Mouse (Mus musculus) kidney, postnatal 25 days (tissue): ENCODE measurements around the gene Krt25.
A peak's percentile ranks its signal among the peaks of the same experiment; 100 is the strongest.

Experiments used
- DNase-seq, 2 experiments: peaks; one replicate each; pipeline ENCODE4 v3.0.0; 2021; ENCODE audit warnings: mixed read lengths in 2 of 2

Krt25 gene

DNA sequence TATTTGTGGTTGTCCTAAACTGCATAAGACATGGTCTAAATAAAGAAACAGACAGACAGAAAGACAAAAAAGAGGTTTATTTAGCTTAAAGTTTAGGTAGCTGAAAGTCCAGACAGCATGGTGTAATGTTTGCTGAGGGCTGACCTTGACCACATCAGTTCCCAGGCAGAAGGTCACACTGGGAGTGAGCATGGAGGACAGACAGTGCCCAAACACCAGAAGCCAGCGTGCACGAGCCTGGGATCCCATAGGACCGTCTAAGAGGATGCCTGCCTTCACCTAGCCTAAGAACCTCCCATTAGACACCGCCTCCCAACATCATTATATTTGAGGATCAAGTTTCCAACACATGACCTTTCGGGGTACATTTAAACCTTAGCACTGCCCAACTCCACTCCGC, 47.1 kb downstream of the Krt25 start:
- DNase-seq = no peak

DNA sequence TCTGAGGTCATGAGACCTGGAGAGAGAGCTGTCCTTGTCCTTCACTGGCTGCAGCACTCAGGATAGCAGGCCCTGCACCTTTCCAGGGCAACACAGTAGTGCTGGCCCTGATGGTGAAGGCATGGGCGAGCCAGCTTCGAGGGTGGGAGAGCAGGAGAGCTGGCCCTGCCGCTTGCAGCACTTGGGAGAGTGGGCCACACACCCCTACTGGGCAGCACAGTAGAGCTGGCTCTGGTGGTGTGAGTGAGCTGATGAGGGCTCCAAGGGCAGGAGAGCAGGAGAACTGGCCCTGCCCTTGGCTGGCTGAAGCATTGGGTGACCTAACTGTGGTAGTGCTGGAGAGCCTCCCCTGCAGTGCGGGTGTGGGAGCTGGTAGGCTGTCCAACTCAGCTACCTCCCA, 50.0 kb downstream of the Krt25 start:
- DNase-seq = no peak

DNA sequence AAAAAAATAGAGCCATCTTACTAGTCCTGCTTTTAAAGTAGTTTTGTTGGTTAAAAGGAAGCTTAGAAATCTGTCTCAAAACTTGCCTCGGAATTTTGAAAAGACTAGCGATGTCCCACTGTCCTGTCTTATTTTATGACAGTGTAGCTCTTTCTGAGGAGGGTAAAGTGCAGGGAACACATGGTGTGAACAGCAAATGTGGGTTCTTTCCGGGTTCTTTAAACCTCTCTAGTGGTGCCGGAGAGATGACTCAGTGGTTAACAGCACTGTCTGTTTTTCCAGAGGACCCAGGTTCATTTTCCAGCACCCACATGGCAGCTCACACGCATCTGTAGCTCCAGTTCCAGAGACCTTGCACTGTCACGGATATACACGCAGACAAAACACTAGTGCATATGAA, 53.6 kb downstream of the Krt25 start:
- DNase-seq = no peak

DNA sequence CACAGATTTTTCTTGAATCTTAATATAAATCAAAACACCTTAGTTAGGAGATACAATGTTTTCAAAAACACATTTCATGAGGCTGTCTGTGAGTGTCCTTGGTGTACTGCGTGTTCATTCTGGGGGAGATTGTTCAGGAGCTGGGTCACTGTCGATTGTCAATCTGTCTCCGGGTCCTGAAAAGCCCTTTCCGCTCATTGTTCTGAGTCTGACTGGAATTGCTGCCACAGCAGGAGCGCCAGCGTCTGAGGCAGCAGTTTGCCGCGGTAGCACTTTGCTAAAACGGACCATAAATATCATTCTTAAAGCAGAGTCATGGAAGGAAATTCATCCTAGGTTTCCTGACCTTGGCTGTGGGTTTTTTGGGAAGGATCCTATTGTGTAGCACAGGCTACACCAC, 57.0 kb downstream of the Krt25 start:
- DNase-seq = peak; percentile 31 to 75
